Mouse (Mus musculus) liver, adult 2 months (tissue): ENCODE data around the gene Itpk1. TPM values are rescaled to one million over a fixed set of nuclear protein-coding genes. Genes with fewer than 3 reads are reported as not detected.
A peak's percentile ranks its signal among the peaks of the same experiment; 100 is the strongest.

ENCODE experiments used
- DNase-seq: peaks from one replicate; pipeline ENCODE4 v3.0.0-alpha.2; 2011; ENCODE audit warnings: low read depth, low spot score; ENCODE audit errors: extremely low read depth
- H3K27ac ChIP-seq: fragments of 200-500 bp; replicated peaks from 2 replicates; pipeline ENCODE4 v1.5.1; 2012; ENCODE audit warnings: low read depth, mild to moderate bottlenecking, control low read depth, inconsistent platforms, low read length; ENCODE audit not compliant: insufficient read depth
- H3K27me3 ChIP-seq: fragments of 200-500 bp; 2 replicates; pipeline ENCODE4 v1.6.1; 2012; ENCODE audit warnings: mild to moderate bottlenecking, moderate library complexity, low read length, inconsistent platforms; ENCODE audit not compliant: control insufficient read depth, insufficient read depth
- H3K36me3 ChIP-seq: fragments of 200-500 bp; 2 replicates; pipeline ENCODE4 v1.6.1; 2012; ENCODE audit warnings: low read length, inconsistent platforms; ENCODE audit not compliant: control insufficient read depth, insufficient read depth
- H3K4me1 ChIP-seq: fragments of 200-500 bp; 2 replicates; pipeline ENCODE4 v1.6.1; 2011; ENCODE audit warnings: low read length; ENCODE audit not compliant: control insufficient read depth, insufficient read depth
- H3K4me3 ChIP-seq: fragments of 200-500 bp; 2 replicates; pipeline ENCODE4 v1.5.1; 2011; ENCODE audit warnings: low read depth, mild to moderate bottlenecking, control low read depth, low read length, moderate library complexity; ENCODE audit not compliant: insufficient read depth
- H3K79me2 ChIP-seq: fragments of 200-500 bp; 2 replicates; pipeline ENCODE4 v1.6.1; 2012; ENCODE audit warnings: inconsistent platforms, mild to moderate bottlenecking, low read length, moderate library complexity; ENCODE audit not compliant: control insufficient read depth, insufficient read depth
- H3K9ac ChIP-seq: fragments of 200-500 bp; 2 replicates; pipeline ENCODE4 v1.6.1; 2012; ENCODE audit warnings: low read depth, mild to moderate bottlenecking, control low read depth, inconsistent platforms, low read length
- CTCF ChIP-seq: fragments of 200-500 bp; IDR thresholded peaks from 2 replicates; pipeline ENCODE4 v1.5.1; 2011; ENCODE audit warnings: low read depth, low read length, control low read depth
- POLR2A ChIP-seq: fragments of 200-500 bp; IDR thresholded peaks from 2 replicates; pipeline ENCODE4 v1.6.1; 2011; ENCODE audit warnings: low read length, control low read depth; ENCODE audit not compliant: insufficient read depth; ENCODE audit errors: extremely low read depth
- WGBS: fragments of 180-500 bp; shearing (Covaris S2); methylation state at CpG from one replicate; pipeline ENCODE4 v1.1.7; 2018; 5-methylcytosine and 5-hydroxymethylcytosine counted together
- polyA plus RNA-seq: library from polyadenylated mRNA; depleted of rRNA; stranded (reverse); fragments of >200 nt; gene quantifications from 2 replicates; pipeline ENCODE4 v1.2.3, GENCODE M21; 2012
- total RNA-seq: library from RNA; depleted of rRNA; stranded (reverse); fragments of >200 nt; gene quantifications from 2 replicates; pipeline ENCODE4 v1.2.3, GENCODE M21; 2014

The Itpk1 gene
- total and polyA plus RNA-seq, 2 experiments = 7.9 to 21.0 TPM

DNA sequence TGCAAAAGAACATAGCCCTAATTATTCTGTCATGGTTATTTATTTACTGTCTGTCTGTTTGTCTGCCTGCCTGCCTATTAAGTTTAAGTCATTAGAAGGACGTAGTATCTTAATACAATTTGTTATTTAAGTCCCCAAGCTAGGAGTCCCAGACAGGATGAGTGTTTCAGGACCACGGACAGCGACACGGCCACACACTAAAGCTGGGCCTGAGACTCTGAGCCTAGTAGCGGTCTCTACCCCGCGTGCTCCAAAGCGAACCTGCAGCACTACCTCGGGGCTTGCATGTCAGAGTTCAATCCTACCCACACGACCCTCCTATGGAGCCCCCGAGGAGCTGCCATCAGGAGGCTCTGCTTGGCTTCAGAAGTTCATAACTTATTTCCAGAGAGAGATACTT is 154.2 kb downstream of the Itpk1 start:
- Histone ChIP-seq H3K79me2 (no peaks in the 10 kb centered on the region), H3K27me3 (peaks cover 7% of the 10 kb centered on the region), H3K27ac (no peak overlapping the region), H3K4me1 (no peaks in the 10 kb centered on the region), H3K36me3 (no peaks in the 10 kb centered on the region), H3K9ac (no peak overlapping the region), H3K4me3 (no peak overlapping the region)
- WGBS = 7% methylated on average over 11 of the region's 11 CpGs
- peak; percentile 23 for DNase-seq
- no peak for TF ChIP-seq CTCF
- TF ChIP-seq POLR2A = no peak

DNA sequence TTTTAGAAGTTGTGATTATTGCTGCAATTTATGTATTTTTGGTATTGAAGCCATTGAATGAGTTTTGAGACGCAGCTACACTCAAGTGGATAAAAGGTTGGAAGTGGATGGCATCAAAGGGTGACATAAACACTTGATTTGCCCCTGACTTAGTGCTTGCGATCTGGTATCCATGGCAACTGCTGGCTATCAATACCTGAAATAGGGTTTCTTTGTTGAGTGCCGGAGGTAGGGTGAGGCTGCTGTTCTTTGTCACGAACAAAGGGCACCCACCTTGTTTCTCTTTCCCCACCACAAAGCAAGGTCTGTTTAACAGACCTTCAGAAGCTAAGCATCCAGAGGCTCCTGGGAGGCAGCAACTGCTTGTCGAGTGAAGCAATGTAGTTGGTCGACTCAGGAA is 159.6 kb downstream of the Itpk1 start:
- TF ChIP-seq POLR2A (no peak), CTCF (no peak)
- H3K27ac ChIP-seq = no peak overlapping the region
- WGBS = 53% methylated on average over 6 of the region's 6 CpGs

DNA sequence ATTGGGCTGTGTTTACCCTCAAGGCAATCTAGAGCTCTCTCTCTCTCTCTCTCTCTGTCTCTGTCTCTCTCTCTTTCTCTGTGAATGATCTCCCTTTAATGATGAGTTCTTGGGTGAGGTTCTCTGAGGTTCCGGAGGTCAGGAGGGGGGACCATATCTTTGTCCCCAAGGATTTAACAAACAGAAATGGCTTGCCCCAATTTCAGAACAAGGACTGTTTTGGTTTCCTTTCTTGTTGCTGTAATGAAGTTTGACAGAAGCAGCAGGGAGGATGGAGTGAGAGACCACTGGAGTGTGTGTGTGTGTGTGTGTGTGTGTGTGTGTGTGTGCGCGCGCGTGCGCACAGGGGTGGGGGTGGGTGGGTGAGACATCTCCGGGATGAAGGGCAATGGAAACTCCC is 163.6 kb downstream of the Itpk1 start:
- 93% methylated on average over 7 of the region's 7 CpGs for WGBS
- DNase-seq = no peak
- H3K4me1 ChIP-seq = no peaks in the 10 kb centered on the region
- H3K36me3 ChIP-seq = no peaks in the 10 kb centered on the region
- H3K27me3 ChIP-seq = no peaks in the 10 kb centered on the region
- no peak for TF ChIP-seq POLR2A
- TF ChIP-seq CTCF = no peak
- no peak overlapping the region for H3K4me3 ChIP-seq
- no peak overlapping the region for H3K9ac ChIP-seq
- H3K27ac ChIP-seq = no peak overlapping the region
- no peaks in the 10 kb centered on the region for H3K79me2 ChIP-seq

More for the DNA sequence above, 159.6 kb downstream of the Itpk1 start:
- H3K9ac ChIP-seq = no peak overlapping the region
- H3K36me3 ChIP-seq = no peaks in the 10 kb centered on the region
- no peak for DNase-seq
- H3K79me2 ChIP-seq = no peaks in the 10 kb centered on the region
- H3K4me3 ChIP-seq = no peak overlapping the region
- H3K27me3 ChIP-seq = no peaks in the 10 kb centered on the region
- no peaks in the 10 kb centered on the region for H3K4me1 ChIP-seq

DNA sequence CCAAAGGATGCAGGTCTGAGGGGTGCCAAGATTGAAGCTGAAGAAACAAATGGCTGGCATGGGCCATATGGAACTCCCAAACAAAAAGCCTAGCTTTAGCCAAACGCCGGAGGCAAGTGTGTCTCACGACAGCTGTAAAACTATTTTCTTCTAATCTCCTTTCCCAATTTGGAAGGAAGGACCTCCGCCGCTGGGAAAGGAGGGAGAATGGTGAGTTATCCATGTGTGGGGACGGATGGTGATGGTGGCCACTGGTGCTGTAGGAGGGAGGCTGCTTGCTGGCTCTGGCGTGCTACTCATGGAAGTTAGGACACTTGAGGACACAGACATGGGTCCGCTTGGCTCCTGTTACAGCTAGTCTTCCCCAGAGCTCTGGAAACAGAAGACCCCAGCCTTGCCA is 164.5 kb downstream of the Itpk1 start:
- Histone ChIP-seq H3K9ac (no peak overlapping the region), H3K4me3 (no peak overlapping the region), H3K27me3 (no peaks in the 10 kb centered on the region), H3K36me3 (no peaks in the 10 kb centered on the region), H3K79me2 (no peaks in the 10 kb centered on the region), H3K27ac (no peak overlapping the region), H3K4me1 (no peaks in the 10 kb centered on the region)
- no peak for TF ChIP-seq CTCF
- TF ChIP-seq POLR2A = no peak
- no peak for DNase-seq
- 70% methylated on average over 8 of the region's 8 CpGs for WGBS

DNA sequence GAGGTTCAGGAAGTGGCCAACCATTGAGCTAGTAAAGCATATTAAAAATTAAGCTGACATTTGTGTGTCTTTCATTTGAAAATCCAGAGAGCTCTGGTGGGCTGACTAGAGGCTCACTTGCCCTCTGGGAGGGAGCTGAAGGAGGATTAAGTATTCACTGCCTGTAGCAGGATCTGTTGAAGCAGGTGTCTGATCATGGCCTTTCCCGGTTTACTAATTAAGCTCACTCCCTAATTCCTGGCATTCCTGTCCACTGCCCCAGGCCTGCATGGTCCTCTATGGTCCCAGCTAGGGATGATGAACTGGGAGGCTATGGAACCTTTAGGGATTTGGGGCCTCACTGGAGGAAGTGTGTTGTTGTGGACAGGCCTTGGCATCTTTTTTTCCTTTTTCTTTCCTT is 168.9 kb downstream of the Itpk1 start:
- WGBS = 53% methylated on average over 1 of the region's 1 CpGs
- Histone ChIP-seq H3K36me3 (no peaks in the 10 kb centered on the region), H3K4me3 (no peak overlapping the region), H3K27ac (no peak overlapping the region), H3K9ac (no peak overlapping the region), H3K27me3 (no peaks in the 10 kb centered on the region), H3K4me1 (no peaks in the 10 kb centered on the region), H3K79me2 (no peaks in the 10 kb centered on the region)
- DNase-seq = no peak
- no peak for TF ChIP-seq CTCF
- TF ChIP-seq POLR2A = no peak

DNA sequence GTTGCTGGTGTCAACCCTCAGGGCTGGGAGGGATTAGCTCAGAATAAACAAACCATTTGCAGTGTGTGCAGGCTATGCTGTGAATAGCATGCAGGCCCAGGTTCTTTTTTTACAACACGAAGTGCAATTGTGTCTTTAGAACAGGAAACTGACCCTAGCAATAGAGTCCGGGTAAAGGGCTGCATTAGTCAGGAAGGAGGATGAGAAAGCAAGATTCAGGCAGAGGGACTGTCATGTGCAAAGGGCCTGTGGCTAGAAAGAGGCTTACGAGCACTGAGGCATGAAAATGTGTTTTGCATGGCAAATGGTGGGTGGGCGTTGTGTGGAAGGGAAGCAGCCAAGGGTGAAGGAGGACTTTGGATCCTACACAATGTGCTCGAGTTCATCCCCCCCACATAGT is 176.7 kb downstream of the Itpk1 start:
- Histone ChIP-seq H3K4me3 (no peak overlapping the region), H3K79me2 (no peaks in the 10 kb centered on the region), H3K4me1 (no peaks in the 10 kb centered on the region), H3K9ac (no peak overlapping the region), H3K27me3 (no peaks in the 10 kb centered on the region), H3K36me3 (no peaks in the 10 kb centered on the region), H3K27ac (no peak overlapping the region)
- WGBS = 75% methylated on average over 5 of the region's 5 CpGs
- DNase-seq = no peak
- TF ChIP-seq CTCF = no peak
- TF ChIP-seq POLR2A = no peak
